Comparison of ENCODE assay signal across 21 mouse cellular contexts in the genomic region with DNA sequence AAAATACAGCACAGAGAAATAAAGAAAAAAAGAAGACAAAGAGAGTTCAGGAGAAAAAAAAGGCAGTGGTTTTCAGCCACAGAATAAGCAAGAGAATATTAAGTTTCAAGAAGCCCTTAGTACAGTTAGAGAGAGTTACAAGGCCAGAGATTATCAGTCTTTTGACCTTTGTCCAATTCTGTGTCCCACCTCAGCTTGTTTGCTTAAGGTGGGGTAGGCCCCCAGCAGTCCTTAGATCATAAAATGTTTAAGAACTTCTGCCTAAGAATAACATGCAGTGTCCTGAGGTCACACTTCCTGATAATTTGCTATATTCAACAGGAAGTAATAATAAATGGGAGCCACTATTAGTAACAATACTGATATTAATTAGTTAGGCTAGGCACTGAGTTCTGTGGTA. TPM values are rescaled to one million over a fixed set of nuclear protein-coding genes. Genes with fewer than 3 reads are reported as not detected.
"Had no signal": no experiment of that assay in that cellular context is flagged by ENCODE, and none has a peak within 500 bp of the region (broad histone marks: within the 10 kb centered on the region; RNA-seq: fewer than 3 reads in every experiment).

No protein-coding gene starts in this region.

- H3K9me3 ChIP-seq: liver, embryonic 15.5 days; midbrain, embryonic 10.5 days; midbrain, embryonic 12.5 days; neural tube, embryonic 13.5 days; neural tube, embryonic 15.5 days had no signal

- H3K36me3 ChIP-seq: liver, embryonic 15.5 days; midbrain, embryonic 10.5 days; midbrain, embryonic 12.5 days; neural tube, embryonic 13.5 days; neural tube, embryonic 15.5 days had no signal

- H3K4me3 ChIP-seq: liver, embryonic 15.5 days; midbrain, embryonic 10.5 days; midbrain, embryonic 12.5 days; myocyte; neural tube, embryonic 13.5 days; neural tube, embryonic 15.5 days had no signal

- H3K4me2 ChIP-seq: liver, embryonic 15.5 days; lung, embryonic 14.5 days; midbrain, embryonic 12.5 days; neural tube, embryonic 13.5 days; neural tube, embryonic 15.5 days had no signal

- ATAC-seq: liver, postnatal 0 days; midbrain, embryonic 16.5 days had no signal

- H3K9ac ChIP-seq: liver, embryonic 15.5 days; liver, postnatal 0 days; lung, embryonic 14.5 days; midbrain, embryonic 12.5 days; neural tube, embryonic 13.5 days; neural tube, embryonic 15.5 days had no signal

- DNase-seq: liver, postnatal 0 days; lung, embryonic 14.5 days; lung, postnatal 10 days; lung, postnatal 4 days; midbrain, embryonic 14.5 days; retina, postnatal 1 day; right cerebral cortex, adult 18-20 months; right cerebral cortex, postnatal 25 days; right cerebral cortex, postnatal 4 days; spleen, adult 18-20 months; thymus, postnatal 14 days; thymus, postnatal 36 days had no signal

- H3K27ac ChIP-seq: liver, embryonic 15.5 days; midbrain, embryonic 10.5 days; midbrain, embryonic 12.5 days; neural tube, embryonic 13.5 days; neural tube, embryonic 15.5 days had no signal

- H3K27me3 ChIP-seq: liver, embryonic 15.5 days; midbrain, embryonic 12.5 days; neural tube, embryonic 13.5 days; neural tube, embryonic 15.5 days had no signal

- H3K4me1 ChIP-seq: liver, embryonic 15.5 days; midbrain, embryonic 10.5 days; midbrain, embryonic 12.5 days; neural tube, embryonic 13.5 days; neural tube, embryonic 15.5 days had no signal

RNA-seq across cellular contexts. Expression of a gene that starts 53.6 kb away (rescaled TPM):
- total RNA-seq: megakaryocyte-erythroid progenitor cell, adult 5-6 weeks had no signal
- polyA plus RNA-seq: liver, embryonic 15.5 days; liver, postnatal 0 days; lung, embryonic 16.5 days; midbrain, embryonic 10.5 days; myocyte had no signal
